Mouse (Mus musculus): ENCODE measurements around the gene Myo15b.
A peak's percentile ranks its signal among the peaks of the same experiment; 100 is the strongest.

The Myo15b gene

DNA sequence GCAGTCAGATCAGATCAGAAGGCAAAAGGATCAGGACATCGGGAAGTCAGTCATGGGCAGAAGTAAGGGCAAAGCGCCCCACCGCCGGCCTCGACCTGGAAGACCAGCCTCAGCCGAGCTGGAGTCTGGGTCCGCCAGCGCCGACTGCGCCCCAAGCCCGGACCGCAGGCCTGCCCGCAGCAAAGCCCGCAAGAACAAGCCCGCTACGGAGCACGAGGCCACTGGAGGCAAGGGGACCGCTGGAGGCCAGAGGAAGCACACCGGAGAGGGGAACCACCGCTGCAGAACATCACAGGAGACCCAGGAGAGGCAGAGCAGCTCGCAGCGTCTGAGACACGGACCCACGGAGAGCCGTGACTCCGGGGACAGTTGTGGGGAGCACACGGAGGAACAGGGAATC, at the start of gene Myo15b:
Gene Myo15b, plus strand, starts transcription at position 53 of the 400 bp plus-strand sequence.
- no peak for DNase-seq (ENCODE audit: low read depth)

DNA sequence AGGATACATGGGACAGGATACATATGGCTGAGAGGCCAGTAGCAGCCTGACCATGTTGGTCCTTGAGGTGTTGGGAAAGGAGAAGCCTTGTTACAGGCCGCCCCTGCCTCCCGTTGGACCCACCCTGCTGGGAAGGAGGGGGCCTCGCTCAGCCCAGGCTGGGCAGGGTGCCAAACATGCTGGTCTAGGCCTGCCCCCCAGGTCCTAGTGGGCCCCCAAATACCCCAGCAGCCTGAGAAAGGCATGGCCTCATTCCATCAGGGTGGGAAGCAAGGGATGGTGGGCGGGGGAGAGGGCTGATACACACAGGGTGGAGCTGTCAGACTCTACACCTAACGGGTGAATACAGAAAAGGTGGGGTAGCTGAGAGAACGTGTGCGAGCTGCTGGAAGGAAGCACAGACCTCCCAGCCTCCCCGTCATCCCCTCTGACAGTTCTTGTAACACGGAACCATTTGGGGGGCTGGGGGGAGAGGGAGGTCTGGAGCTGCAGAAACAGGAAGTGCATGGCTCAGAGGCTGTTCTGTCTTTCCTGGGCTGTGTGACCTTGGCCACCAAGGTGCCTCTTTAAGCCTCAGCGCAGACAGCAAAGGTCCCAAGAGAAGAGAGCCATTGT, 49.4 kb upstream of the Myo15b start:
- no peak for DNase-seq (ENCODE audit: low read depth)

DNA sequence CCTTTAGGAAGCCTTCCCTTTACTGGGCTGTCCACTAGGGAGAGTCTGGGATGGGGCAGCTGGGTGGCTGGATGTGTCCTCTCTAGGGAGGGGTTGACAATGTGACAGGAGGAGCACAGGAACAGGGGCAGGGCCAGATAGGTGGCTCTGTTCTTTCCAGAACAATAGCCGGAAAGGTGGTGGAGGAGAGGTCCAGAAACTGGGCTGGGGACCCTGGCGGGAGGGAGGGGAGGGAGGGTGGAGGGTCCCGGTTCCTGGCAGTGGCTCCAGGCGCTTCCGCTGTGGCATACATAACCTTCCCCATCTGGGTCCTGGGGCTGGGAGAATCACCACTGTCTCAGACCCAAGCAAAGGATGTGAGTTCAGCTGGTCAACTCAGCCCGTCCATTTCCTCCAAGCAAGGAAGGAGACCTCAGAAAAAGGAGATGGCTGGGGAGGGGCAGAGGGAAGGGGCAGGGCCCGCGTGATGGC, 48.9 kb upstream of the Myo15b start:
- no peak for DNase-seq (ENCODE audit: low read depth)

DNA sequence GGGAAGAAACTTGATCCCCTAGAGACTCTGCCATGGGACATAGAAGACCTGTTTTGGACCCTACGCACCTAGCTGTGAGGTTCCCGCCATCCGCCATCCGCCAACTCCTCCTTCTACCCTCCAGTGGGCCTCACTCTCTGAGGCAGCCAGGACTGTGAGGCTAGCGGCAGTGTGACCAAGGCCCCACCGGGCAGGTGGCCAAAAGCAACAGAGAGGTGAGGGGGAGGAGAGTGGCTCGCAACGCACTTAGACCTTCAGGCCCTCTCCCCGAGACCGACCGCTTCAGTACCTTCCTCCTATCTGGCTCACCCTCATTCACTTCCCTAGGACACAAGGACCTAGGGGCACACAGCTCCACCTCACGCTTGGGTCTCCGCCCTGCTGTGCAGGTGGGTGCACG, 47.8 kb upstream of the Myo15b start:
- DNase-seq (ENCODE audit: low read depth), result no peak

DNA sequence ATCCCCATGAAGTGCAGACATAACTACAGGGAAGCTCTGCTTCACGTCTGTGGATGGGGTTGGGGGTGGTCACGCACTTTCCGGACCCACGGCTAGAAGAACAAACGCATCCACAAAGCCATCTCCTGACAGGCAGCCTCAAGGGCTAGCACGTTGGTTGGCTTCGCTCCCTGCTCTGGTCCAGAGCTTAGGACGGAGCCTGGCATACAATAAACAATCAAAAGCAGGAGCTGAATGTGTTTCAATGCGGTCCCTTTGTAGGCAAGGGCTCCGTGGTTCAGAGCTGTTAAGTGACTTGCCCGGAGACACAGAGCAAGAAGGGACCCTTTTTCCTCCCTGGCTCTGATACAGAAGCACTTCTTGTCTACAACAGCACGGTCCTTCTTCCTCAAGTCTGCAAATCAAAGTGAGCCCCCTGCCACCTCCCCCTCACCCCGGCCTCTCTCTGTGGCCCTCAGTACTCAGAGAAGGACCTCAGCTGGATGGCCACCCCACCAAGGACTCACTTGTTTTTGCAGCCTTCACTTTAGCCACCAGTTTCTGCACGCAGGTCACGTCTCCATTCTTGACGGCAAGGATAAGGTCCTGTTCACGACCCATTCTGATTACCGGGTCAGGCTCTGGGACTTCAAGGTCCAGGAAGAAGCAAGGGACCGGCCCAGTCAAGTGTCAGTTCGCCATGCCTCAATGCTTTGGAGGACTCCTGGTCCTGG, 46.7 kb upstream of the Myo15b start:
- DNase-seq (ENCODE audit: low read depth), result no peak

DNA sequence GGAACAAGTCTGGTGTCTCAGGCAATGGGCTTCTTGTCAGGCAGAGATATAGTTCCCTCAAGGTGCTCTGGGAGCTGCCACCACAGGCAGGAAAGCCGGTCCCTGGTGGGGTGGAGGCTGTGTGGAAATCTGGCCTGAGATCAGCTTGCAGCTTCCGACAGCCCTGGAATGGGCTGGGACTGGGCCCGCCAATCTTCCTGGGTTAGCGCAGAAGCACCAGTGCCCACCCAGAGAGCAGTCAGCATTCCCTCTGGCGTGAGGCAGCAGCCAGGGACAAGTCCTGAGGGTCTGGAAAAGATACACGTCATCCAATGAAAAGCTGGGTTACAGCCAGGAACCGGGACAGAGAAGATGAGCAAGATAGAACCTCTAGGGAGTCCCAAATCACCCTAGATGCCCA, 46.1 kb upstream of the Myo15b start:
- DNase-seq (ENCODE audit: low read depth), result no peak

DNA sequence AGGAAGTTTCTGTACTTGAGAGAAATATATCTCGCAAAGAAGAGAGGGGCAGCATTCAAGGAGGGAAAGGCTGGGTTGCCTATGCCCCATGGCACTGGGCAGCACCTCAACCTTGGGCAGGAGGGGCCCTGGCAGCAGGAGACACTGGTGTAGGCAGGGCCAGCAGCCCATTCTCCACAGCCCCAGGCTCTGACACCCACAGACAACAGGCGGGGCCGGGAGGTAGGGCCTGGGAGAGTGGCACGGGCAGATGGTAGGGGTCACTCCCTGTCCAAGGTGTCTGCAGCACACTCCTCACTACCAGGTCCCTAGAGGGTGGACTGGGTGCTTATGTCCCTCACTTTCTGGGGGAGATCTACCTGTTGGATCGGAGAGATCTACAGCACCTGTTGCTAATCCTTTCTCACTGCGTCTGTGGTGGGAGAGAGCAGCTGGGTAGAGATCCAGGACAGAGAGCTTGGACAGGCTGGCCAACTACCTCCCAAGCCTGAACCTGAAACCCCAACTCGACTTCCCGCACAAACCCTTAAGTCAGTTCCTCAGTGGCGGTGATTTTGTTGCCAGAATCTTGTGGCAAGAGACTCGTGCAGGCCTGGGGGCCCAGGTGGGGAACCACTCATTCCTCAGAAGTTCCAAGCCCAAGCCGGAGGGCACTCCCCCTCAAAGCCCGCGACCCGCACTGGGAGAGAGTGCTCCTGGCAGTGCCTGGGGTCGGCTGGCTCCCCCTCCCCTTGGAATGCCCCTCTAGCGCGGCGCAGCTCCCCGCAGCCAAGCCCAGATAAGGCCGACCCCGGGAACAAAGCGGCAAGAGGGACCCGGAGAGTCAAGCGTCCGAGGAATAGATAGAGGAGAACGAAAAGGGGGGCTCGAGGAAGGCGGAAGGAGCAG, 45.4 kb upstream of the Myo15b start:
- DNase-seq (ENCODE audit: low read depth), result no peak

DNA sequence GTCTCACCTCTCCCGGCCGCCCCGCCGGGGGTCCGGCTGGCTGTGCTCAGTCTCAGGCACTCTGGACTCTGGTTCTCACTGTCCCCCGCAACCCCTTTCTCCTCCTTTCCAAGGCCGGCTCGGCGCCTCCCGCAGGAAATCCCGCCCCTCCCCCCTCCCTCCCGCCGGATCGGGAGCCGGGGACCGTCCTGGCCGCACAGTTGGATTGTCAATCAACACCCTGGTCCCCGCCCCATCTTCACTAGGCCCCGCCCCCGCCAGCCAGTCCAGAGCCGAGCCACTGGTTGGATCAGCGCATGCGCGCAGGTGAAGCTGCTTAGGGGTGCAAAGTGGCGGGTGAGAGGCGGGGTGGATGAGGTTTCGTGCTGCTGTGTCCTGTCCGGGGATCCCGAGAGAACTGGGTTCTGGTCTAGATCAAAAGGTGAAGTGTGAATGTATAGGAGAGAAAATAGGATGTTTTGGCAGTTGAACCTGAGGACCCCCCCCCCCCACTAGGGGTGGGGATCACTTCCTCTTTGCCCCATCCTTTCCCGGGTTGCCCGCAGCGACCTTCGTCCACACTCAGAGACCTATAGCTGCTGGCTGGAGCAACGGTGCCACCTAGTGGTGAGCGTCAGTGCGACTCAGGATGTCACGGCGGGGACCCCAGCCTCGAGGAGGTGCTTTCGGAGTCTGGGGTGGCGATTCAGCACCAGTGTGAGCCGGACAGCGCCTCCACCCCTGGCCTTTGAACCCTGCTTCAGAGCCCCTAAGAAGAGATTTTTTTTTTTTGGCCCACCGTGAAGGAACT, 44.5 kb upstream of the Myo15b start, which contains the start of gene Caskin2:
Gene Caskin2, minus strand, starts transcription at position 133 of the 790 bp plus-strand sequence.
- DNase-seq (ENCODE audit: low read depth), result peak; percentile 97

DNA sequence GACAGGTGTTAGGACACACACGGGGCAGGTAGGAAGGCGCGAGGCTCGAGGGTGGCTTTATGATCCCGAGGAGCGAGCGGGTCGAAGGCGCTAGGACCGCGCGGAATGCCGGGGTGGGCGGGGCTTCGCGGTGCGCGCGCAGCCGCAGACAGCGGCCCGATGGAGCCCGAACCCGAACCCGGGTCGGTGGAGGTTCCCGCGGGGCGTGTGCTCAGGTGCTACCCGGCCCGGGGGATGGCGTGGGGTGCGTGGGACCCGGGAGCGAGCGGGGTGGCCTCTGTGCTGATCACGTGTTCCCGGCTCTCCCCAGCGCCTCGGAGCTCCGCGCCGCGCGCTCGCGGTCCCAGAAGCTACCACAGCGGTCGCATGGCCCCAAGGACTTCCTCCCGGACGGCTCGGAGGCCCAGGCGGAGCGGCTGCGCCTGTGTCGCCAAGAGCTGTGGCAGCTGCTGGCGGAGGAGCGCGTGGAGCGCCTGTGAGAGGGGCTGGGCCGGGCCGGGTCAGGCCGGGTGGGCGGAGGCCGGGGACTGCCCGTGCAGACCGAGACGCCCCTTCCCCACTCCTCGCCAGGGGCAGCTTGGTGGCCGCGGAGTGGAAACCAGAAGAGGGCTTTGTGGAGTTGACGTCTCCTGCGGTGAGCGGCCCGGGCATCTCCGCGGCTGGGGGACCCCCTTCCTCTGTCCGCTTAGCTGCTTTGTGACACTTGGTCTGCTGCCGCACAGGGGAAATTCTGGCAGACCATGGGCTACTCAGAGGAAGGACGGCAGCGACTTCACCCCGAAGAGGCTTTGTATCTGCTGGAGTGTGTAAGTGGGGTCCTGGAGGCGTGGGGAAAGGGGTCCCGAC, 43.4 kb upstream of the Myo15b start, which contains the start of gene Tsen54:
Gene Tsen54, plus strand, starts transcription at position 120 of the 846 bp plus-strand sequence.
- peak; percentile 58 for DNase-seq (ENCODE audit: low read depth)

DNA sequence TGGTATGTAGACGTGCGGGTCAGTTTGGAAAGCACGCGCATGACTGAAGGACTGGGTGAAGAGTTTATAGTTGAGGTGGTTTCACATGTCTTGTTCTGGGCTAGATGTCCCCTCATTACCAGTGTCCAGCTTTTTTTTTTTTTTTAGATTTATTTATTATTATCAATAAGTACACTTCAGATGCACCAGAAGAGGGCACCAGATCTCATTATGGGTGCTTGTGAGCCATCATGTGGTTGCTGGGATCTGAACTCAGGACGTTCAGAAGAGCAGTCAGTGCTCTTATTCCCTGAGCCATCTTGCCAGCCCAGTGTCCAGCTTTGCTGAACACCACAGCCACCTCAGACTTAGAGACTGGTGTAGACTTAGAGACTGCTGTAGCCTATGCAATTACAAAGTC, 40.9 kb upstream of the Myo15b start:
- DNase-seq (ENCODE audit: low read depth), result no peak

DNA sequence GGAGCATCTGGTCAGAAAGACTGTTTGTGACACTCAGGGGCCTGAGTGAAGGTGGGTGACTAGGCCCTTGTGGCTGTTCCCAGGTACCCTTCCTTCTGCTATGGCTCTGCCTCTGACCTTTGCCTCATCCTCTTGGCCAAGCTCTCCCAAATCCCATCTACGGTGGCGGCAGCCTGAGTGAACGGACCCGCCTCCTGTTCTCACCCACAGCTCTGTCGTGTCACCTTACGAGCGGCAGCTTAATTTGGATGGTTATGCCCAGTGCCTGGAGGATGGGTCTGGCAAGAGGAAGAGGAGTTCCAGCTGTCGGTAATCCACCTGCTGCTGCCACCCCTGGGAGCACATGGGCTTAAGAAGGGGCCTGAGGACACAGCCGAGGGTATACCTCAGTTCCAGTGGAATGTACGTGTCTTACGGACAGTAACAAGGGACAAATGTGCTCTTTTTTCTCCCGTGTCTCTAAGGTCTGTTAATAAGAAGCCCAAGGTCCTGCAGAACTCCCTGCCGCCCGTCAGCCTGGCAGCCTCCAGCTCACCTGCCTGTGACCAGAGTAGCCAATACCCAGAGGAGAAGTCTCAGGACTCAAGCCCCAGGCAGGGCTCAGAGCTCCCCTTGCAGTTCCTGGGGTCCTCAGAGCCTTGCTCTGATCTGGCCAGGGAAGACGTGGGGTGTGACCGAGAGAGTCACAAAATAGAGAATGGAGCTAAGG, 38.1 kb upstream of the Myo15b start:
- no peak for DNase-seq (ENCODE audit: low read depth)

DNA sequence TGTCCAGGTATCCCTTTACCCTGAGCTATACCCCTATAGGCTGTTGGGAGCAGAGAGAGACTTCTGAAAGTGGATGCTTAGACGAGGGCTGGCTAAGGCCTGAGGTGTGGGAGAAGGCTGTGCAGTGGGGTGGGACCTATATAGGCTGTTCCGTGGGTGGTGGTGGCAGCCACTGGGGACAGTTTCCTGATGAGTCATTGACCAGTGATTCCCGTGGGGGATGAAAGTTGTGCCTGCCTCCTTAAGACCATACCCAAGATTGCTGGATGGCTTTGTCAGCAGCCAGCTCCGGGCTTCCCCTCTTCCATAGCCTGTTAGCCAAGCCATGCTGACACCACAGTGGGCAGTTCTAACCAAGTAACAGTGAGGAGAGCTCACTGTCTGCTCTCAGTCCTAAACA, 37.2 kb upstream of the Myo15b start:
- no peak for DNase-seq (ENCODE audit: low read depth)

DNA sequence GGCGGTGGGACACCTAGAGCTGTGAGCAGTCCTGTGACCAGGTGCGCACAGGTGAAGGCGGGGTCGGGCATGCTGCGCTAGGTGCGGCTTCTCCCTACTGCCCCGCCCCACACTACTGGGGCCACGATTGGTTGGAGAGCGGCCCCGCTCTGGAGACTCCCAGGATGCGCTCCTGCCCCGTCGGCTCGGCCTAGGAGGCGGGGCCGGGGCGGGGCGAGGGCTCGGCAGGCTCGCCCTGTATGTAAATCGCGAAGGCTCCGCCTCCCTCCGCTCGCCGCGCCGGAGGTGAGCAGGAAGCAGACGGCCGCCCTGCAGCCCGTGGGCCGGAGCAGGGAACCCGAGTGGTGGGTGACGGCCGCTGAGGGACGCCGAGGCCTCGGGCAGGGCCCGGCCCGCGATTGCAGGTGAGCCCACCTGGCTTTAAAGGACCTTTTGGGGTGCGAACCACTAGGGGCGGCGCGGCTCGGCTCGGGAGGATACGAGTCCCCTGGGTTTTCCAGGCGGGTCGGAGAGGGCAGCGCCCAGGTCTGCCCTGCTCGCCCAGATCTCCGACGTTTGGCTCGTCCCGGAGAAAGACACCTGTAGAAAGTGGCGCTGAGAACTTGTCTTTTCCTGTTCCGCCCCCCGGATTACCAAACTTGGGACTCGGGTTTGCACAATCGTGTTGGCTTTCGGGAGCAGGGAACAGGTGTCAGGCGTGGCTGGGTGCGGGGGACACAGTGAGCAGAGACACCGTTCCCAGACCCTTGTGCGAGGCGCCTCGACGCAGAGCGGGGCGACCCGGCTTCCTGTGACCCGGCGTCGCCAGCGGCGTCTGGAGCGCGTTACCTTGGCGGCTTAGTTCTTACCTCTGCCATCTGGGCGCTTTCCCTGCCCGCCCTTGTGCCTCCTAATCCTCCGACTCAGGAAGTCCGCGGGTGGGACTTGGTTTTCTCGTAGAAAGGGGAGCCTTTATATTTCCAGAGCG, 34.1 kb upstream of the Myo15b start, which contains the start of gene Llgl2:
Gene Llgl2, plus strand, starts transcription at position 276 of the 967 bp plus-strand sequence.
- DNase-seq (ENCODE audit: low read depth), result peak; percentile 86

DNA sequence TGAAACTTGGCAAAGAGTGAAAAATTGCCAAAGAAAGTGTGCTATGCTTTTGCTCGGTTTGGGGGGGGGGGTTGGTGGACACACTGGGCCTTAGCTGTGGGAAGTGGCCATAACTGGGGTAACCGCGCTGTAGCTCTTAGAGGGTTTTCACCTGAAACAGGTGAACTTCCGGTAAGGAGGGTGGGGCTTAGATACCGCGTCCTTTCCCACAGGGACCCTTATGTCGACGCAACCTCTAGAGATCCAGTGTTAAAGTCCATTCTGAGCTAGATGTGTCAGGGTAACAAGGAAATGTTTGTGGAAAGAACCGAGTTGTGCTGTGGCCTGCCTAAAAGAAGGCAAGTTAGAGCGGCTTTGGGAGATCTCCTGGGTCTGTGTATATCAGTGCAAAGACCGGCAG, 33.4 kb upstream of the Myo15b start:
- no peak for DNase-seq (ENCODE audit: low read depth)

DNA sequence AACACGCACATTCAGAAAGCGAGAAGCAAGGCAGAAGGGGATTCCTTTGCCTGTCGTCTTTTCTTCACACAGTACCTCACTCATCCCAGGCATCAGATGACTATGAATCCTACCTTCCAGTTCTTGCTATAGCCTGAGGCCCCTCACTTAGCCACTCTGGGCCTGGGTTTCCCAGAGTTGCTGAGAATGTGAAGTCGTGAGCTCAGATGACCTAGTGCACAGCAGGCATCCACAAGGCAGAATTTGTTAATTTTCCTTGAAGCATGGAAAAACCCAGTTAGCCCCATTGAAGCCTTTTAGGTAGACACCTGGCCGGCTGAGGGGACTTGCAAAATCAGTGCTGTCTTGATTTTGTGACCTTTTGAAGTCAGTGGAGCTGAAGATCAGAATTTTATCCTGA, 31.7 kb upstream of the Myo15b start:
- no peak for DNase-seq (ENCODE audit: low read depth)

DNA sequence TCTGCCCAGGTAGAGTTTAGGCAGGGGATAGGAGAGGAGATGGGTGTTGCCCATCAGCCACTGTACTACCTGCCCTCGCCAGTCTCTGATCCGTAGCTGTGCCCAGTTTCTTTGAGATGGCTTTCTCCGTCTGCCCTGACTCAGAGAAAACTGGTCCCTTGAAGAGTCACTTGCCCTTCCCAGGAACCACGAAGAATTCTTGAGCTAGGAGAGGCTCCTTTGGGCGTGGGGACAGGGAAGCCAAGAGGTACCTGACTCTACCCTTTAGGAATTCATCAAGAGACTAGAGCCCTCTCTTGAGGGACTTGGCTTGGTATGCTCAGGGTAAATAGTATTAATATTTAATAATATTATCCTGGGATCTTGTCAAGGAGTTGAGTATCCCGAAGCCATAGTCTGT, 30.6 kb upstream of the Myo15b start:
- DNase-seq (ENCODE audit: low read depth), result no peak

DNA sequence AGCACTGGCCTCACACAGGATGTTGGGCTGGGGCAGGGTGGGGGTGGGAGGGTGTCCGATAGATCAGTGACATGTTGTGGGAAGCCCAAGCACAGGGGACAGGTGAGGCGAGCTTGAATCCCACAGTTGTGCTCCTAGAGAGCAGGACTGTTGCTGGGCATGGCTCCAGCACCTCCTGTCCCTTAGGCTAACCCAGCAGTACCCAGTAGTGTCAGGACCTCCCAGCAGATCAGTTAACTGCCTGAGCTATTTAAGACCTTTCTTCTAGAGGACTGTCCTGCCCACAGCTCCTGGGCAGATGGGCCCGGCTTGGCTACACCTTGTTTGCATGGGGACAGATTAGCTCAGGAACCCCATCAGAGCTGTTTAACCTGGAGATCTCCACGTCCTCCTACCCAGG, 29.2 kb upstream of the Myo15b start:
- no peak for DNase-seq (ENCODE audit: low read depth)

DNA sequence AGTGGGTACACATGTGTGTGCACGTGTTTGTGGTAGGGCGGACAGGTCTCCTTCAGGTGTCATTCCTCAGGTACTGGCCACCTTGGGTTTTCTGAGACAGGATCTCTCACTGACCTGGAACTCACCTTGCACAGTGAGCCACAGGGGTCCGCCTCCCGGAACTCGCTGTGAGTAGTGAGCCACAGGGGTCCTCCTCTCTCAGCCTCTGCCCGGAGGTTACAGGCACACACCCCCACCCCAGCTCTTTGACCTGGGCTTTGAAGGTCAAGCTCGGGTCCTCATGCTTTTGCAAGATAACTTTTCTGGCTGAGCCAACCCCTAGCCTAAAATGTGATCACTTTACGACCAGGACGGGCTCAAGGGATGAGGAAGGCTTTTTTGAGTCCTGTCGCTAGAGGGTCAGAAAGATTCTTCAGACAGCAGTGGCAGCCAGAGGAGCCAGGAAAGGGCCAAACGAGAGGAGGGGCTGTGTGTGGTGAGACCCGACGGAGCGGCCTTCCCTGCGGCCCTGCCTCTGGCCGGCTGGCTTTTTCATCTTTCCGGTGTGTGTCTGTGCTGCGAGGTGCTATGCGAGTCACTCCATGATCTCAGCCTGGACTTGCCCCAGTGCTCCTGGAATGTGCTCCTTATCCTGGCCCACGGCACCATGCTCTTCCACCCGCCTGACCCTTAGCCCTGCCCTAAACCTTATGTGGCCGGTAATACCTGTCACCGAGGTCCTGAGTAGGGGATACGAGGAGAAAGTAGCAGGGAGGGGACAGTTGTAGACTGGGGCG, 27.5 kb upstream of the Myo15b start:
- no peak for DNase-seq (ENCODE audit: low read depth)

All from c-Kit-positive CD71-negative TER-119-negative erythroid progenitor cells, embryonic 14.5 days (primary cell).